Mouse (Mus musculus) liver, postnatal 0 days (tissue): Measurements from ENCODE around the gene Foxc1.

Source experiments
- CTCF ChIP-seq: sonication (generic); IDR thresholded peaks from 2 replicates; pipeline ENCODE4 v1.5.1; 2016; ENCODE audit warnings: antibody characterized with exemption, low read depth
- EP300 ChIP-seq: IDR thresholded peaks from 2 replicates; pipeline ENCODE4 v1.6.1; 2016; ENCODE audit warnings: antibody characterized with exemption, low read depth, mild to moderate bottlenecking

DNA sequence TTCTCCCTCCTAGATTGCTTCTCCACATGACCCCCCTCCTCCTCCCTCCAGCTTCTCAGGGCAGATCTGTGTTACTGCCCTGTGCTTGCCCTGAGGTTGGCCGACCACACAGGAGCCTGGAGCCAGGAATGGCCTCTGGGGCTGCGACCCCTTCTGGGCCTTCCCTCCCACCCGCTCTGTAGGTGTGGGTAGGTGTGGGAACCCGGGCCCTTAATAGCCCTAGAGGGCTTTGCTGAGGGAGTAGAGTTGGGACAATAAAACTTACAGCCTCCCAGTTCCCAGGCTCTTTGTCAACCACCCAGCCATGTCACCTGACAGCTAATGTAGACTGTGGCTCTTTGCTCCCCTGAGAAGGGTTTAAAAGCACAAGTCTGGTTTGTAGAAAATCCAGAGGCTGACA lies 46.0 kb upstream of the Foxc1 start:
- TF ChIP-seq EP300 (no peak), CTCF (no peak)
